Mouse (Mus musculus) liver, adult 2 months (tissue): ENCODE data around the gene 4931440F15Rik.

Source experiments
- CTCF ChIP-seq: fragments of 200-500 bp; IDR thresholded peaks from 2 replicates; pipeline ENCODE4 v1.5.1; 2011; ENCODE audit warnings: low read depth, low read length, control low read depth
- POLR2A ChIP-seq: fragments of 200-500 bp; IDR thresholded peaks from 2 replicates; pipeline ENCODE4 v1.6.1; 2011; ENCODE audit warnings: low read length, control low read depth; ENCODE audit not compliant: insufficient read depth; ENCODE audit errors: extremely low read depth

DNA sequence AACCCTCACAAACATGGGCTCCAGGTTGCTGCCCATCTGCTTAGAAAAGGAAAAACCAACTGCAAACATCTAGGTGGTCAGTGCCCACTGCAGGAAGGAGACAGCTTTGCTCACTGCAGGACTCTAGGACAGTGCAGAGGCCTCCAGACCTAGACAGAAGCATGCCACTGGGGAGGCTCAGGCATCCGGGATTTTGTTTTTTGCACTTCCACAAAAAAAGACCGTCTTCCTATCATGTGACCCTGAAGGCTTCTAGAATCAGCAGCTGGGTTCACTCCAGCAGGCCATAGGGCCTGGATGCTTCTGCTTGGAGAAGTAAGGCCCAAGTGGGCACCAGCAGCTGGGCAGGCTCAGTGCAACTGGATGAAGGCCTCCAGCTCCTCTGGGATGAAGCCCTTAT is 2.3 kb downstream of the 4931440F15Rik start:
- TF ChIP-seq CTCF (no peak), POLR2A (no peak)
